Mouse (Mus musculus) embryonic stem cell, embryonic (primary cell): Measurements from ENCODE around the gene Cdkal1.

Experiments
- CTCF ChIA-PET, 4 experiments: fragments of 300-600 bp in 2 of 4; fragments of 350-600 bp in 2 of 4; sonication (Branson Sonifier 250); formaldehyde crosslinking; loops; one replicate each; lab custom pipeline; 2022; ENCODE audit warnings: inconsistent platforms in 2 of 4; lab: Charles Lee
- POLR2A ChIA-PET, 4 experiments: fragments of 300-600 bp in 2 of 4; fragments of 350-600 bp in 2 of 4; sonication (Branson Sonifier 250); formaldehyde crosslinking; loops; one replicate each; lab custom pipeline; 2022; ENCODE audit warnings: antibody characterized with exemption in 4 of 4, inconsistent platforms in 1 of 4; lab: Charles Lee

Gene Cdkal1

DNA sequence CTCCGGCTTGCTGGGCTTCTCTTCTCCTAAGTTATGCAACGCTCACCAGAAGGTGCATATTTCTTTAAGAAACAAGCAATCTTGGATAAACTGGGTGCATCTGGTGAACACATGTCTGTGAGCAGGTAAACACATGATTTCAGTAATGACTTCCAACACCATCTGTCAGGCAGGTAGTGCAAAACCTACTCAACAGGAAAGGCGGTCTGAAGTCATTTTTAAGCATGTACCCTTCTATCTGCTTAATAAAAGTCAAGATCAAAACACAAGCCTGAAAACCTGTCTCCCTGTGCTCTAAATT is 108.2 kb downstream of the Cdkal1 start:
- ChIA-PET CTCF (no interaction called here), POLR2A (interaction anchor here in 2 of 4 experiments (0.7 to 2.2 kb wide), 2 partner anchors 8 to 13 kb away, joined by 3 to 8 read pairs; no protein-coding TSS in a partner anchor)

- POLR2A ChIA-PET, result interaction anchor here in 1 of 4 experiments (2.2 kb wide), 1 partner anchor 12 kb away, joined by 8 read pairs; no protein-coding TSS in a partner anchor
- CTCF ChIA-PET, result no interaction called here
These were observed 108.8 kb downstream of the Cdkal1 start for GRCm38 (mm10) chr13:29746501-29747346.

DNA sequence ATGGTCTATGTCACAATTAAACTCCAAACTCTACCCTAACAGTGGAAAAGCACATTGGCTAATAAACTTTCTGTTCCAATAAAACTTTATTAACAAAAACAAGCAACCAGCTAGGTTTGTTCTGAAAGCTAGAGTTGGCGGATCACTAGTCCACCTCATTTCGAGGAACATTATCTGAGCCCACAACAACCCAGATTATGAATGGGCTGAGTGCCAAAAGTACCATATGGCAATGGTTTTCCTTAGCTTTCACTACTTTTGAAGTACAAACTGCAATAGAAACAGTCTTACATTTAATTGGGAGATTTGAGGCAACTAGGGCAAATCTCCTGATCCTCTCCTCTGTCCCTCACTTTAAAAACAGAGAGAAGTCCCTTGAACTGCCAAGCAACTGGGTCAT is 110.4 kb downstream of the Cdkal1 start:
- ChIA-PET POLR2A (interaction anchor here in 1 of 4 experiments (1.2 to 2.2 kb wide), 3 partner anchors 9 to 12 kb away, joined by 5 to 8 read pairs (median 6); no protein-coding TSS in a partner anchor), CTCF (interaction anchor here in 1 of 4 experiments (1.3 kb wide), 1 partner anchor 91 kb away, joined by 4 read pairs; no protein-coding TSS in a partner anchor)

- ChIA-PET POLR2A (interaction anchor here in 1 of 4 experiments (1.2 to 1.3 kb wide), 2 partner anchors 10 to 13 kb away, joined by 5 to 6 read pairs; no protein-coding TSS in a partner anchor), CTCF (interaction anchor here in 2 of 4 experiments (0.6 to 1.3 kb wide), 4 partner anchors 10 to 516 kb away, joined by 3 to 4 read pairs (median 4); no protein-coding TSS in a partner anchor)
These were observed 111.3 kb downstream of the Cdkal1 start for GRCm38 (mm10) chr13:29744188-29744587.

DNA sequence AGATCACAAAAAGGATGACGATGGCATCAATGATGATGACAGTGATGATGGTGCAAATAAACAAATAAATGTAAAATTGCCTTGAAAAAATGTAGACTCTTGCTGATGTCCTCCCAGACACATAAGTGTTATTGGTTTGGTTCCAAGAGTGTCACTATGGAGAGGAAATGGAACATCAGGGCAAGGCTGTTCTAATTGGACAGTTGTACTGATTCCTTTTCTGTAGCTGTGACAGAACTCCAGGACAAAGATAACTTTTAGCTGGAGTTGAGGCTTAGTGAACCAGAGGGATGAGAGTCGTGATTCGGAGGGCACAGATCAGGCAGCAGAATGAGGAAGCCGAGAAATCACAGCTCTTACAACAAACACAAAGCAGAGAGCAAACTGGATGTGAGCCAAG is 111.7 kb downstream of the Cdkal1 start:
- ChIA-PET POLR2A (interaction anchor here in 1 of 4 experiments (0.5 kb wide), 1 partner anchor 208 kb away, joined by 3 read pairs; no protein-coding TSS in a partner anchor), CTCF (interaction anchor here in 2 of 4 experiments (1.0 to 1.3 kb wide), 2 partner anchors 13 to 516 kb away, joined by 4 read pairs; no protein-coding TSS in a partner anchor)

- ChIA-PET POLR2A (interaction anchor here in 1 of 4 experiments (0.6 to 1.5 kb wide), 3 partner anchors 11 to 399 kb away, joined by 3 to 6 read pairs (median 4); no protein-coding TSS in a partner anchor), CTCF (interaction anchor here in 1 of 4 experiments (0.6 kb wide), 1 partner anchor 464 kb away, joined by 3 read pairs; no protein-coding TSS in a partner anchor)
These were observed 117.6 kb downstream of the Cdkal1 start for GRCm38 (mm10) chr13:29737675-29738461.

DNA sequence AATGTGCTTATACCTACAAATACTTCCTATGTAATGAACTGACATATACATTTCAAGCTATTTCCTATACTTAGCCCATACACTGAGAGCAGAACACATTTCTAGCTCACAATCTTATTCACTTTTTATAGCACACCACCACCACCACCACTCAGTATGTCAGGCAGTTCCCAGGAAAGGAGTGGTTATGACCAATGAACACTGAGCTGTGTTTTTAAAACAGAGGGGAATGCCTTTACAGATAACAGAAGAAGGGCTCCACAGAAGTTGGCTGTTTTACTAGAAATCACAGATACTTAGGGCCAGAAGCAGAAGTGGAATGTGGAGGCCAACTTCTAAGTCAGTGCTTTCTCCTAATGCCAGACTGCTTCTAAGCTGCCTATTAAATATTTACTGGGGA is 121.0 kb downstream of the Cdkal1 start:
- CTCF ChIA-PET, result interaction anchor here in 1 of 4 experiments (0.6 kb wide), 1 partner anchor 681 kb away, joined by 13 read pairs; no protein-coding TSS in a partner anchor
- POLR2A ChIA-PET, result interaction anchor here in 1 of 4 experiments (1.1 kb wide), 1 partner anchor 12 kb away, joined by 8 read pairs; no protein-coding TSS in a partner anchor

DNA sequence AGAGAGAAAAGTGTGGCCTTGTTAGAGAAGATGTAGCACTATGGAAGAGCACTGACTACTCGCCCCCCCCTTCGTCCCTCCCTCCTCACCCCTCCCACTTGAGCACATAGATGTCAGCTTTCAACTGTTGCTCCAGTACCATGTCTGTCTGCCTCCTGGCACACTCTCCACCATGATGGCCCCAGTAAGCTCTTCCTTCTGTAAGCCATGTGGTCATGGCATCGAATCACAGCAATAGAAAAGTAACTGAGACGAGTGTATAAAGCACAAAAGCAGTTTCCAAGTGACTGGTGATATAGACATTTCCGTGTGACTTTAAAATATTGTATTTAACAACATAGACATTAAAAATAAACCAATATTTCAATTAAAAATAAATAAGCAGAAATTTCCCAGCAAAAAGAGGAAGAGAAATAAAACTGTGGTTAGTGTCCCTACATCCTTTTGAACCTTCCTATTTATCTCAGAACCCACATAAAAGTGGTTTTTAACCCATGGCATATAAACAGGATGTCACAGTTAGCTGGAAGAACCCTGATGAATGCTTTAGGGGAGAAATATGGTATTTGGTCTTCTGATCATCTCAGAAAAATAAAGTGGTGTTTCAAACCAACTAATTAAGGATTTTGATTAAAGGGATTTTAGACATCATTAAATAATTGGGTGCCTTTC is 129.2 kb downstream of the Cdkal1 start:
- ChIA-PET CTCF (no interaction called here), POLR2A (interaction anchor here in 2 of 4 experiments (0.6 kb wide), 2 partner anchors 39 to 65 kb away, joined by 5 to 6 read pairs; no protein-coding TSS in a partner anchor)

- POLR2A ChIA-PET, result interaction anchor here in 1 of 4 experiments (1.1 kb wide), 1 partner anchor 9 kb away, joined by 4 read pairs; no protein-coding TSS in a partner anchor
- CTCF ChIA-PET, result no interaction called here
These were observed 130.6 kb downstream of the Cdkal1 start for GRCm38 (mm10) chr13:29724855-29725254.

- CTCF ChIA-PET, result interaction anchor here in 1 of 4 experiments (0.6 kb wide), 1 partner anchor 96 kb away, joined by 3 read pairs; no protein-coding TSS in a partner anchor
- POLR2A ChIA-PET, result interaction anchor here in 1 of 4 experiments (0.6 kb wide), 1 partner anchor 529 kb away, joined by 7 read pairs; no protein-coding TSS in a partner anchor
These were observed 132.3 kb downstream of the Cdkal1 start for GRCm38 (mm10) chr13:29723150-29723549.

GRCm38 (mm10) chr13:29721206-29721605 is 134.3 kb downstream of the Cdkal1 start:
- POLR2A ChIA-PET, result no interaction called here
- CTCF ChIA-PET, result no interaction called here

DNA sequence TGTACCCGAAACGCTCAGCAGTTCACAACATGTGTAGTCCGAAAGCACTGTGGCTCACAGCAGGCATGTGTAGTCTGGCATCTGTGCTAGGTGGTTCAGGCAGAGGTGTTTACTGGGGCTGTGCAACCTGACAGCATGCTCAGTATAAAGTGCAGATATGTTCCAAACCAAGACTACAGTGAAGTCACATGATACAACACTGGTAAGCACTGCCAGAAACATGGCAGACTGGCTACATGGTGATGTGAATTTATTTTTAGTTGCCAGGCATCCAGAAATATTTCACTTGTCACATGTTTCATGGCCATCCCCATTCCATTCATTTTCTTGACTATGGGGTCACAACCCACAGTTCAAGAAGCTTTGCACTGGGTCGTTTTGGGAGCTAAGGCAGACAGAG is 138.9 kb downstream of the Cdkal1 start:
- POLR2A ChIA-PET, result no interaction called here

DNA sequence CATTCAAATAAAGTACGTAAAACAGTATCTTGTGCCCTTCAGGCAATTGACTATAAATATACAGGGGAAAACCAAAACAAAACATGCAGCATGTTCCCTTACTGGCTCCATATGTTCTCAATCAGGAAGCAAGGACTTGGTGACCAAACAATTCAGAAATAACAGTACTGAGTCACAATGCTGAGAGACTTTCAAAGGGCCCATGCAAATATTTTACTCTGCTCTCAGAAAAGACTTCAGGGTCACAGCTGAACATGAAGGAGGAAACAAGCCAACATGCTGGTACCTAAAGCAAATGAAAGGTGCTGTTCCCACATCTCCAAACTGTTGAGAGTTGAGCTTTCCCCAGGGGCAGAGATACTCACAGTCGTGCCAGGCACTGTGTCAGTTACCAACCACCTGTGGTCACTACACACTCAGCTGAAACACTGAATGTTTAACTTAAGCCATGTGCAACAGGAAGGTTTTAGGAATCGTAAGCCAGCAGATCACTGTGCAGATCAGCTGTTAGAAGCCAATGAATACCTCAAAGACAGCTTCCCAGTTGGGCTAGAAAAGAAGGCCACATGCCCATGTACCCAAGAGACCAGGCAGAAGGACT is 140.1 kb downstream of the Cdkal1 start:
- POLR2A ChIA-PET, result interaction anchor here in 1 of 4 experiments (0.6 kb wide), 1 partner anchor 155 kb away, joined by 3 read pairs; no protein-coding TSS in a partner anchor
- CTCF ChIA-PET, result interaction anchor here in 1 of 4 experiments (0.6 kb wide), 1 partner anchor 557 kb away, joined by 3 read pairs; no protein-coding TSS in a partner anchor

More for the DNA sequence above, 138.9 kb downstream of the Cdkal1 start:
- CTCF ChIA-PET, result no interaction called here

- CTCF ChIA-PET, result no interaction called here
- POLR2A ChIA-PET, result interaction anchor here in 1 of 4 experiments (1.0 kb wide), 1 partner anchor 9 kb away, joined by 3 read pairs; no protein-coding TSS in a partner anchor
These were observed 147.9 kb downstream of the Cdkal1 start for GRCm38 (mm10) chr13:29707620-29708019.

DNA sequence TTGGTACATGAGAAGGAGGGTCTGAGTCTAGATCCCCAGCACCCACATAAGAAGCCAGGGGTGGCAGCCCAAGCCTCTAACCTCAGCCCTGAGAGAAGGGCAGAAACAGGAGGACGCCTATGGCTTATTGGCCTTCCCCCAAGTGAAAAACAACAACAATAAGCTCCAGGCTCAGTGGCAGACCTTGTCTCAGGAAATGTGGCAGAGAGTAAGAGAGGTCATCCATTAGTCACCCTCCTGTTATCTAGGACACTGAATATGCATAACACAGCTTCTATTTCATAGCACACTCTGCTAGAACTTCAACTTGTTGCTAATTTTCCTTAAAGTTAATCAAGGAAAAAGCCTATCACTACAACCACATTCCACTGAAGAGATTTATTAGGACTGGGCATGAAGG is 154.1 kb downstream of the Cdkal1 start:
- POLR2A ChIA-PET, result interaction anchor here in 1 of 4 experiments (1.0 to 1.3 kb wide), 2 partner anchors 9 to 36 kb away, joined by 4 read pairs; no protein-coding TSS in a partner anchor

GRCm38 (mm10) chr13:29699896-29700295 is 155.6 kb downstream of the Cdkal1 start:
- ChIA-PET CTCF (no interaction called here), POLR2A (interaction anchor here in 1 of 4 experiments (0.7 to 1.1 kb wide), 2 partner anchors 19 to 22 kb away, joined by 3 to 4 read pairs; no protein-coding TSS in a partner anchor)

More for the DNA sequence above, 154.1 kb downstream of the Cdkal1 start:
- CTCF ChIA-PET, result no interaction called here
